Mouse (Mus musculus) myocyte (in vitro differentiated cells): ENCODE data around the gene Vmn1r85.

ENCODE experiments used
- MAX ChIP-seq: IDR thresholded peaks from one replicate; pipeline ENCODE4 v1.6.1; 2011; ENCODE audit warnings: low read depth, mild to moderate bottlenecking, control low read depth
- MYOG ChIP-seq, 3 experiments: IDR thresholded peaks; one replicate each; pipeline ENCODE4 v1.6.1; 2011; ENCODE audit warnings: control low read depth in 2 of 3, low read depth in 2 of 3, mild to moderate bottlenecking in 2 of 3; ENCODE audit not compliant: insufficient read length in 2 of 3, control insufficient read depth in 1 of 3, insufficient read depth in 1 of 3
- POLR2A ChIP-seq: IDR thresholded peaks from one replicate; pipeline ENCODE4 v1.6.1; 2011; ENCODE audit warnings: low read depth, mild to moderate bottlenecking, control low read depth, moderate library complexity; ENCODE audit not compliant: insufficient read length

DNA sequence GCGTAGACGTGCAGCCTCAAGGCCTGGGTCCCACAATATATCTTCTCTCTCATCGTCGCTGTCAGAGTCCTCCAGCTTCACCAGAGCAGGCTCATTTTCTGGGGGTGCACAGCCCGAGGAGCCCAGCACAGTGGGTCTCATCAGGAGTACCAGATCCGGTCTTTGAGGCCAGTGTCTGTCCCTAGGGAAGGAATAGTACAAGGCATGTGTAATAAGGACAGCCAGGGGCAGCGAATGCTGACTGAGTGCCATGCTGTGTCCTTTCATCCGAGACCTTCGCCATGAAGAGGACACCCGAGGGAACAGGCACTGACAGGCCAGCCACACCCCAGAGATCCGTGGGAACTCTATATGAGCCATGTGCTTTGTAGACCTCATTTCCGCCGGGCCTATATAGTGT is 42.0 kb downstream of the Vmn1r85 start:
- TF ChIP-seq MYOG (IDR thresholded peaks at IDR 0.05; ENCODE audit: control insufficient read depth in 1 of 3, insufficient read depth in 1 of 3, insufficient read length in 2 of 3, low read depth in 2 of 3) (no peak), MAX (no peak), POLR2A (no peak)
